Mouse (Mus musculus) stomach, embryonic 14.5 days (tissue): ENCODE measurements at regions not wholly inside any gene's neighbourhood (a gene's known extent, or its start where the extent isn't known, plus 50 kb on each side); places are given as distances from the start of the nearest gene placed in this dataset.

Experiments used
- ATAC-seq: fragments of 200-750 bp; cut with Nextera tagmentation; 2 replicates; pipeline ENCODE4 v1.8.0; 2017; ENCODE audit warnings: low read depth, moderate TSS enrichment; ENCODE audit not compliant: insufficient number of reproducible peaks, insufficient read depth, low FRiP score
- H3K27ac ChIP-seq: fragments of 300-500 bp; sonication (generic); 2 replicates; pipeline ENCODE4 v1.5.1; 2014; ENCODE audit warnings: mild to moderate bottlenecking, low read length, moderate library complexity, mixed read lengths
- H3K27me3 ChIP-seq: fragments of 300-500 bp; sonication (generic); 2 replicates; pipeline ENCODE4 v1.6.1; 2014; ENCODE audit warnings: low read length, control low read depth, mixed read lengths; ENCODE audit not compliant: control insufficient read depth, insufficient read depth
- H3K36me3 ChIP-seq: fragments of 300-500 bp; sonication (generic); 2 replicates; pipeline ENCODE4 v1.6.1; 2014; ENCODE audit warnings: mild to moderate bottlenecking, control low read depth, low read length, moderate library complexity, mixed read lengths; ENCODE audit not compliant: control insufficient read depth, insufficient read depth
- H3K4me1 ChIP-seq: fragments of 300-500 bp; sonication (generic); 2 replicates; pipeline ENCODE4 v1.6.1; 2014; ENCODE audit warnings: low read length, control low read depth, mixed read lengths; ENCODE audit not compliant: control insufficient read depth, insufficient read depth
- H3K4me2 ChIP-seq: fragments of 300-500 bp; sonication (generic); replicated peaks from 2 replicates; pipeline ENCODE4 v1.6.1; 2014; ENCODE audit warnings: low read depth, low read length, control low read depth
- H3K4me3 ChIP-seq: fragments of 300-500 bp; sonication (generic); 2 replicates; pipeline ENCODE4 v1.5.1; 2014; ENCODE audit warnings: low read depth, low read length, control low read depth
- H3K9ac ChIP-seq: fragments of 300-500 bp; sonication (generic); replicated peaks from 2 replicates; pipeline ENCODE4 v1.6.1; 2014; ENCODE audit warnings: low read depth, mild to moderate bottlenecking, control low read depth, low read length, moderate library complexity, mixed read lengths
- H3K9me3 ChIP-seq: fragments of 300-500 bp; sonication (generic); 2 replicates; pipeline ENCODE4 v1.6.1; 2016; ENCODE audit warnings: low read depth, low read length, control low read depth; ENCODE audit not compliant: control insufficient read depth
- WGBS: fragments of 180-500 bp; shearing (Covaris S2); extraction: QIAGEN DNeasy Blood & Tissue Kit; methylation state at CpG from one replicate; pipeline ENCODE4 v1.1.7; 2014; 5-methylcytosine and 5-hydroxymethylcytosine counted together

DNA sequence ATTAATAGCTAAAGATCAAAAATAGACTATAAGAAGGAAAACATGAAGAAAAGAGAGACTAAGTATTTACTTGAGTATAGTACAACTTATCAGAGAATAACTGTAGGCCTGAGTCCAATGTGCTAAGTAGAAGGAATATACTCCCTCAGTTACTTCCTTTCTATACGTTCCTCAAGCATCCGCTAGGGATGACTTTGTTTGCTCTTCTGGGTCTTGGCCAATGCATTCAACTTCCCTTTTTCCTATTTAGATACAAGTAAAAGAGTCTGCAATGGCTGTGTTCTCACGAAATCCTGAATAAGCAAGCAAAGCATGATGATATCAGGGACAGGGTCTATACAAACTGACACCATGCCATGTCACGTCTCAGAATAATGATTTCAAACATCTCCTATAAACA lies 135.3 kb upstream of the Klf6 start:
- H3K36me3 ChIP-seq, result no peaks in the 10 kb centered on the region
- no peak overlapping the region for H3K27ac ChIP-seq
- 71% methylated on average over 4 of the region's 4 CpGs for WGBS
- H3K4me2 ChIP-seq, result no peak overlapping the region
- no peak for ATAC-seq
- H3K27me3 ChIP-seq, result no peaks in the 10 kb centered on the region
- H3K9me3 ChIP-seq, result no peaks in the 10 kb centered on the region
- H3K4me1 ChIP-seq, result no peaks in the 10 kb centered on the region
- no peak overlapping the region for H3K9ac ChIP-seq
- no peak overlapping the region for H3K4me3 ChIP-seq

DNA sequence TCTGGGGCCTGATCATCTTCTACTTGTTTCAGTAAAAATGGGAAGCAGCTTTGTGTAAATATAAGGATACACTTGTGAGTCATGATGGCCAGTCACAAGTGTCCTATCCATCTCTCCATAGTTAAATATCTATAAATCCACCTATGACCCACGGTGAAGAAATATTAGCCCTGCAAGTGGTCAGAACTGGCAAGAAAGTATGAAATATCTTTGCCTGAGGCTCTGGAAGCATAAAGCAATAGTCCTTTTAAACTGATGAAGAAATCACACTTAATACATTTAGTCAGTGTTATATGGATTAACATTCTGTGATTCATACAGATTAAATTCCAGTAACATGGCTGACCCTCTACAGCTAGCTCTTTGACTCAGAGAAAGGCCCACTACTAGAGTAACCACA lies 134.8 kb upstream of the Klf6 start:
- WGBS, result 66% methylated on average over 1 of the region's 1 CpGs
- H3K4me3 ChIP-seq, result no peak overlapping the region

DNA sequence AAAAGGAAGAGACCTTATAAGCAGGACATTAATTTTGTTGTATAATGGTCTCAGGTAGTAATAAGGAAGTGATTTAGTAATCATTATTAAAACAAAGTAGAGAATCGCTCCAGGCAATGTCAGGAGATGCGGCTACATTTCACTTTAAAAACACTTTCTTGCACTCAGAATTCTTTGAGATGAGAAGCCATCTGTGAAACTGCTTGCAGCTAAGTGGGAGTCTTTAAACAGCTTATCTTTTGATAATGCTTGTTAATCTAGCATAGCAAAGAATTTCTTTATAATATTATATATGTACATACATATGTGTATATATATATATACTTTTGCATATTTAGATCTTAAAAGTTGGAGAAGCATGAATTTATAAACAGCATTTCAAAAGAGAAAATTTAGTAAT lies 133.1 kb upstream of the Klf6 start:
- Histone ChIP-seq H3K27ac (no peak overlapping the region), H3K4me3 (no peak overlapping the region), H3K4me1 (no peaks in the 10 kb centered on the region), H3K27me3 (no peaks in the 10 kb centered on the region), H3K36me3 (no peaks in the 10 kb centered on the region), H3K9me3 (no peaks in the 10 kb centered on the region), H3K9ac (no peak overlapping the region), H3K4me2 (no peak overlapping the region)
- WGBS, result 92% methylated on average over 2 of the region's 2 CpGs
- no peak for ATAC-seq

More for the DNA sequence above, 134.8 kb upstream of the Klf6 start:
- ATAC-seq, result no peak
- Histone ChIP-seq H3K9ac (no peak overlapping the region), H3K4me1 (no peaks in the 10 kb centered on the region), H3K36me3 (no peaks in the 10 kb centered on the region), H3K9me3 (no peaks in the 10 kb centered on the region), H3K4me2 (no peak overlapping the region), H3K27ac (no peak overlapping the region), H3K27me3 (no peaks in the 10 kb centered on the region)

DNA sequence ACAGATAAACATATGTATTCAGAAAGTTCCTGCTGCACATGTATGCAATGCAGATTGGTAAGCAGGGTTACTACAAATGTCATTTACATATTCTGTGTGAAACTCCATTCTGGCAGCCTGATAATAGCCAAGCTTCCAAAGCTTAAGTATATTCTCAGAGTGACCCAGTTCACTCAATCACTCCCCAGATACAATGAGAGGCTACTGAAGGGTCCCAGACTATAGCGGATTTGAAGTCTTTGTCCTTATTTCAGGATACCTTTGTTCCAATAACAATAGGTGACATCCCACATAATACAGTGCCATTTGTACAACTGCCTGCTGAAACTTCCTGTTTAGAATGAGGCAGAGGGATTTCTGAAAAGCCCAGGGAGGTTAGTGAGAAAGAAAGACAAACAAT lies 132.5 kb upstream of the Klf6 start:
- Histone ChIP-seq H3K9ac (no peak overlapping the region), H3K27me3 (no peaks in the 10 kb centered on the region), H3K4me2 (no peak overlapping the region), H3K9me3 (no peaks in the 10 kb centered on the region), H3K4me1 (no peaks in the 10 kb centered on the region), H3K36me3 (no peaks in the 10 kb centered on the region), H3K4me3 (no peak overlapping the region), H3K27ac (no peak overlapping the region)
- no peak for ATAC-seq
- 65% methylated on average over 1 of the region's 1 CpGs for WGBS

DNA sequence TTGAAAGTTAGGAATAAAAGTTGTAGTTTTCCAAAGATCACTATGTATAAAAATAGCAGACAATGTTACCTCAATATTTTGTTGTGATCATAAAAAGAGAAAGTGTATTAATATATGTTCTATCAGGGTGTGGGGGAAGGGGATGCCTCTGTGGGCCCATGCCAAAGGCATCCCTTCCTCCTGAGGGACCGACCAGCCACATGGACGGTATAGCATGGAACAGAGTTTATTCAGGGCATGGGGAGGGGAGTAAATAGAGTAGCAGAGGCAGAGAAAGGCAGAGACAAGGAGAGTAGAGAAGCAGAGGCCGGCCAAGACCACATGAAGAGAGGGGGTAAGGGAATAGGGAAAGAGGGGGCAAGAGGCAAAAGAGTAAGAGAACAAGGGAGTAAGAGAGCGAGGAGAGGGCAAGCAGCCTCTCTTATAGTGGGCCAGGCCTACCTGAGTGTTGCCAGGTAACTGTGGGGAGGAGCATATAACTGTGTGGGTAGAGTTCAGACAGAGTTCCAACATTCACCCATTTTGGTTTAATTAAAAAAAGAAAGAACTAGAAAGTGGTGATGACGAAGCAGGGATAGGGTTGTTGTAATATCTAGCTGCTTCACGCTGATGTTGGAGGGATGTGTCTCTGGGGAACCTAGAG lies 131.7 kb upstream of the Klf6 start:
- ATAC-seq, result no peak
- H3K27me3 ChIP-seq, result no peaks in the 10 kb centered on the region
- H3K36me3 ChIP-seq, result no peaks in the 10 kb centered on the region
- no peak overlapping the region for H3K4me3 ChIP-seq
- no peaks in the 10 kb centered on the region for H3K4me1 ChIP-seq
- no peak overlapping the region for H3K27ac ChIP-seq
- no peaks in the 10 kb centered on the region for H3K9me3 ChIP-seq
- 79% methylated on average over 6 of the region's 6 CpGs for WGBS
- no peak overlapping the region for H3K9ac ChIP-seq
- no peak overlapping the region for H3K4me2 ChIP-seq

DNA sequence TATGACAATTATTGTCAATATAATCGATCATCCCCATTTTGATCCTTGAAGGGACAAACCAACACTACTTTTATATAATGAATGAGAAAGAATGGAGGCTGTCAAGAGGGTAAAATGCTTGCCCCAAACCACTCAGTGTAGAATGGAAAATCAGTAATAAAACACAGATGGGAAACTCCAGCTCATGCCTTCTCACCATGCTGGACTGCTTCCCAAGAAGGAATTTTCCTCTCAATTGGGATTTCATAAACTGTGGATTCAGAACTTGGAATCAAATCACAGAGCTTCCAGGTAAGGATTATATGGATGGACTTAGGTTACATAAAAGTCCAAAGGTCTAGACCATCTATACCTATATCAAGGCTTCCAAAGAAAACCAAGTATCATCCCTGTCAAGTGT lies 129.1 kb upstream of the Klf6 start:
- Histone ChIP-seq H3K9ac (no peak overlapping the region), H3K9me3 (no peaks in the 10 kb centered on the region), H3K4me2 (no peak overlapping the region), H3K36me3 (no peaks in the 10 kb centered on the region), H3K4me3 (no peak overlapping the region), H3K27ac (no peak overlapping the region), H3K4me1 (no peaks in the 10 kb centered on the region), H3K27me3 (no peaks in the 10 kb centered on the region)
- no peak for ATAC-seq
- 82% methylated on average over 1 of the region's 1 CpGs for WGBS

DNA sequence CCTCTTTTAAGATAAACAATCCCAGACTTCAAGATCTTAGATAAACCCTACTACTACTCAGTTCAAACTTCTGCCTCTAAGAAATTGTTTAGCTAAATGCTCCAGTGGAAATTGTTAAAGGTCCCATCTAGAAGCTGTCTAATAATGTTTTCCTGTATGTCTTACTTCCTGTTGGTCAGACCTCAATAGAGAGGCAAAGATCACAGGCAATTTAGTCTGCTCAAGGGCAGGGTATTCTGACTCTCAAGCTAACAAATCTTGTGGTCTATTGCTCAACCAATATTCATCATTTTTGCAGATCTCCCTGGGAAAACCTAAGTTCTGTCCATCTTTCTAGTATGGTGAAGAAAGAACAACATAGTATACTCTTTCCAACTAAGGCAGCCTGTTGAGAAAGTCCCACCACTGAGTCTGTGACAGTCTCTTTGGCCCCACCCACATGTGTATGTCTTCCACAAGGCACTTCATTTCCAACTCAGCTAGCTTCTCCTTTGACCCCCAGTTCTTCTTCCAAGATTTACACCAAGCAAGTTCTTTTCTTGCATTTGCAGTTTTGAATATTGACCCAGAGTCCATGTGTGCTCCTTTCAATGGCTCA lies 126.2 kb upstream of the Klf6 start:
- Histone ChIP-seq H3K9ac (no peak overlapping the region), H3K4me1 (no peaks in the 10 kb centered on the region), H3K36me3 (no peaks in the 10 kb centered on the region), H3K27me3 (no peaks in the 10 kb centered on the region), H3K4me2 (no peak overlapping the region), H3K27ac (no peak overlapping the region), H3K4me3 (no peak overlapping the region), H3K9me3 (no peaks in the 10 kb centered on the region)
- ATAC-seq, result no peak

DNA sequence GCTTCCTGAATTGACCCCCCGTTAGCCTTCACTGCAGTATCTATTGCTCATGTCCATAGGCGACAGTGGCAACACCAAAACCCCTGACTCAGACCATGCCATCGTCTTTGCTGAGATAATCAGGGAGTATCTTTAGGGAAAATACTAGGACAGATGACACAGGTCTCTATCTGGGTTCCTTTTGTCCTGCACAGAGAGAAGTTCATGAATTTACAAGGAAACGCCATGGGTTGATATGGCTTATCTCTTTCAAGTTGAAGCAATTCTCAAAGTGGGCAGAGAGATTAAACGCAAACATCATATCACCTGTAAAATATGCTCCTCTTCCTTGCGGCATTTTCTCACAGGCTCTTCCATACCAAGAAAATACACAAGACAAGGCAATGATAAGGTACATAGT lies 124.8 kb upstream of the Klf6 start:
- ATAC-seq, result no peak
- Histone ChIP-seq H3K27me3 (no peaks in the 10 kb centered on the region), H3K9me3 (no peaks in the 10 kb centered on the region), H3K27ac (no peak overlapping the region), H3K9ac (no peak overlapping the region), H3K4me2 (no peak overlapping the region), H3K4me1 (no peaks in the 10 kb centered on the region), H3K36me3 (no peaks in the 10 kb centered on the region), H3K4me3 (no peak overlapping the region)
- 87% methylated on average over 6 of the region's 6 CpGs for WGBS

DNA sequence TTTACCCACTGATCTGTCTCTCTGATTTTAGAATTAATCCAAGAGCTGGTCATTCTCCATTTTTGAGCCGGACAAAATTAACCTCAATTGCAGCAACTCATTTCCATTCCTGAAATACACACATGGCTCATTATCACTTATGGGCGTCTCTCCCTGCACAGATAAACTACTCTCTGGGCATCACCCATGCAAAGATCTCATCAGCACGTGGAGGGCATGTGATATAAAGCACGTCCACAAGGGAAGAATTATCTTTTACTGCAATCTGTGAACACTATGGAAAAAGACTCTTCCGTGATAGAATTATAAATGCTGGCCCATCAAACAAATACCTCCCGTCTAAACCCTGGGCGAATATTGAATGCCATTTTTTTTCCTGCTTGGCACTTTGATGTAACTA lies 124.1 kb upstream of the Klf6 start:
- 82% methylated on average over 7 of the region's 7 CpGs for WGBS
- ATAC-seq, result no peak

More for the DNA sequence above, 124.1 kb upstream of the Klf6 start:
- no peak overlapping the region for H3K9ac ChIP-seq
- no peaks in the 10 kb centered on the region for H3K4me1 ChIP-seq
- H3K4me3 ChIP-seq, result no peak overlapping the region
- H3K9me3 ChIP-seq, result no peaks in the 10 kb centered on the region
- H3K4me2 ChIP-seq, result no peak overlapping the region
- H3K36me3 ChIP-seq, result no peaks in the 10 kb centered on the region
- no peaks in the 10 kb centered on the region for H3K27me3 ChIP-seq
- H3K27ac ChIP-seq, result no peak overlapping the region
